Mouse (Mus musculus) forebrain, postnatal 0 days (tissue): Measurements from ENCODE around the gene Tpcn2. TPM values are rescaled to one million over a fixed set of nuclear protein-coding genes. Genes with fewer than 3 reads are reported as not detected.

Source experiments
- ATAC-seq: fragments of 200-750 bp; cut with Nextera tagmentation; 2 replicates; pipeline ENCODE4 v1.8.0; 2017; ENCODE audit warnings: mild to moderate bottlenecking, moderate library complexity
- DNase-seq: peaks from one replicate; pipeline ENCODE4 v3.0.0-alpha.2; 2015
- H3K27ac ChIP-seq: fragments of 300-500 bp; sonication (generic); 2 replicates; pipeline ENCODE4 v1.5.1; 2014; ENCODE audit warnings: low read depth, mild to moderate bottlenecking, antibody characterized with exemption, low read length, moderate library complexity, mixed read lengths
- H3K27me3 ChIP-seq: fragments of 300-500 bp; sonication (generic); 2 replicates; pipeline ENCODE4 v1.6.1; 2014; ENCODE audit warnings: mild to moderate bottlenecking, low read length, mixed read lengths; ENCODE audit not compliant: insufficient read depth
- H3K36me3 ChIP-seq: fragments of 300-500 bp; sonication (generic); 2 replicates; pipeline ENCODE4 v1.6.1; 2014; ENCODE audit warnings: mild to moderate bottlenecking, moderate library complexity; ENCODE audit not compliant: insufficient read depth
- H3K4me1 ChIP-seq: fragments of 300-500 bp; sonication (generic); 2 replicates; pipeline ENCODE4 v1.6.1; 2014; ENCODE audit warnings: antibody characterized with exemption; ENCODE audit not compliant: insufficient read depth
- H3K4me2 ChIP-seq: fragments of 300-500 bp; sonication (generic); 2 replicates; pipeline ENCODE4 v1.6.1; 2014; ENCODE audit warnings: low read depth, mild to moderate bottlenecking, moderate library complexity
- H3K4me3 ChIP-seq: fragments of 300-500 bp; sonication (generic); 2 replicates; pipeline ENCODE4 v1.5.1; 2014; ENCODE audit warnings: low read depth, low read length, mixed read lengths
- H3K9ac ChIP-seq: fragments of 300-500 bp; sonication (generic); 2 replicates; pipeline ENCODE4 v1.6.1; 2014; ENCODE audit warnings: mild to moderate bottlenecking
- H3K9me3 ChIP-seq: fragments of 300-500 bp; sonication (generic); 2 replicates; pipeline ENCODE4 v1.6.1; 2016; ENCODE audit warnings: low read length
- CTCF ChIP-seq: sonication (generic); IDR thresholded peaks from 2 replicates; pipeline ENCODE4 v1.5.1; 2016; ENCODE audit warnings: antibody characterized with exemption, control low read depth, low read depth
- WGBS: fragments of 180-500 bp; shearing (Covaris S2); extraction: QIAGEN DNeasy Blood & Tissue Kit; methylation state at CpG from one replicate; pipeline ENCODE4 v1.1.7; 2014; 5-methylcytosine and 5-hydroxymethylcytosine counted together
- polyA plus RNA-seq: library from polyadenylated mRNA; unstranded; fragments of >200 nt; fragmentation: Nextera tagmentation; extraction: Ambion mirVana; gene quantifications from 2 replicates; pipeline ENCODE4 v1.2.1, GENCODE M21; 2015
- total RNA-seq: library from RNA; depleted of rRNA; stranded (reverse); fragments of >200 nt; gene quantifications from 2 replicates; pipeline ENCODE4 v1.2.3, GENCODE M21; 2014

Gene Tpcn2
- total and polyA plus RNA-seq, 2 experiments from 2014 or later: 1.3 to 2.5 TPM

GRCm38 (mm10) chr7:145215476-145215875, 68.3 kb downstream of the Tpcn2 start:
- H3K4me2 ChIP-seq: no peak overlapping the region
- ATAC-seq (no peak), DNase-seq (no peak)
- WGBS: 83% methylated on average over 4 of the region's 4 CpGs
- no peaks in the 10 kb centered on the region for H3K27me3 ChIP-seq
- no peak for TF ChIP-seq CTCF
- H3K4me3 ChIP-seq: no peak overlapping the region
- no peaks in the 10 kb centered on the region for H3K9me3 ChIP-seq
- no peak overlapping the region for H3K27ac ChIP-seq
- H3K9ac ChIP-seq: no peak overlapping the region
- H3K4me1 ChIP-seq: no peaks in the 10 kb centered on the region; the same call in 1 of the 2 replicates
- H3K36me3 ChIP-seq: no peaks in the 10 kb centered on the region

- no peaks in the 10 kb centered on the region for H3K9me3 ChIP-seq
- DNase-seq (peak; percentile 27), ATAC-seq (peak; percentile 69)
- H3K9ac ChIP-seq: peak overlapping the region; percentile 39; the same call in 1 of the 2 replicates
- no peaks in the 10 kb centered on the region; the same call in 1 of the 2 replicates for H3K4me1 ChIP-seq
- TF ChIP-seq CTCF: no peak
- H3K4me2 ChIP-seq: no peak overlapping the region
- H3K27ac ChIP-seq: 0 out of 2 replicates have a peak overlapping the region, but pooled peaks have one; percentile 40
- 12% methylated on average over 14 of the region's 14 CpGs for WGBS
- H3K36me3 ChIP-seq: no peaks in the 10 kb centered on the region
- no peaks in the 10 kb centered on the region for H3K27me3 ChIP-seq
- H3K4me3 ChIP-seq: no peak overlapping the region
These were observed 71.8 kb downstream of the Tpcn2 start for GRCm38 (mm10) chr7:145211680-145212659.

DNA sequence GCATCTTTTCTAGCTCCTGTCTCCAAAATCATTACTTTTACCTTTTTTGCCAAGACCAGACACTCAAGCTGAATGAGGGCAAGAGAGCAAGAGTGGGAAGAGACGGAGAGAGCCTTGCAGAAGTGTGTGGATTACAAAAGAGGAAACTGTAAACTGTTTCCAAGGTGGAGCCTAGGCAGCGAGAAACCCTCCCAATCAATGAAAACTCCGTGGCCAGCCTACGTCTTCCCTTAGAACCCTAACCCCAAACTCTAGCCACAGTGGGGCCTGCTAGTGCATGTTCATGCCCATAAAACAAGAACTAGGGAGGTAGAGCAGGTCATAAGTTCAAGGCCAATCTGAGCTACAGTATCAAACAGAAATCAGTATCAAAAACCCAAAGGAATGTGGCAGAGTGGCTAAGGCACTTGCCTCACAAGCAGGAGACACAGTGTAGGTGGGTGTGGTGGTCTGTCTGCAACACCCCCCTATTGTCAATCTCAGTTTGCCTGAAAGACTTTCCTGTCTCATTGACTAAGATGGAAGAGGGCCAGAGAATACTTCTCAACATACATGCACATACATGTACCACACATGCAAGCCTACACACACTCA, 73.2 kb downstream of the Tpcn2 start:
- Histone ChIP-seq H3K4me2 (no peak overlapping the region), H3K4me1 (no peaks in the 10 kb centered on the region; the same call in 1 of the 2 replicates), H3K27me3 (no peaks in the 10 kb centered on the region), H3K27ac (no peak overlapping the region), H3K36me3 (no peaks in the 10 kb centered on the region), H3K9me3 (no peaks in the 10 kb centered on the region), H3K4me3 (no peak overlapping the region), H3K9ac (no peak overlapping the region)
- WGBS: 78% methylated on average over 4 of the region's 4 CpGs
- DNase-seq (no peak), ATAC-seq (no peak)
- TF ChIP-seq CTCF: no peak

DNA sequence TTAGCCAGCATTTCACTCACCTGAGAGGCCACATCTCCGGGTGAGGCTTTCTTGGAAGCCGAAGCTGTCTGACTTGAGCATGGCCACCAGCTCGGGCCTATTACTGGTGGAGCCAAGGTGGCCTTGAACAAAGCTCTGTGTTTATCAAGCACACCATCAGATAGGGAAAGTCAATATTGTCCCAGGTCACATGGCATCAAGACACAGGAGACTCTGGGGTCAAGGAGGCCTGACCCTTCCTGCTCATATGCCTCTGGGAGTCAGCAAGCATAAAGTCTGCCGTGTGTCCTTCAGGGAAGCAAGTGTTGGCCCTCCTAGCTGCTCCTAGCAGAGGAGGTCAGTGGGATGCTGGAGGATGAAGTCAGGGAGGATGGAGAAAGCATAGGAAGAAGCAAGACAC, 75.8 kb downstream of the Tpcn2 start, which contains the start of gene 1810010D01Rik:
1810010D01Rik (minus strand) TSS at position 114 of the 400 bp plus-strand sequence.
- Histone ChIP-seq H3K4me2 (no peak within 1 kb of the TSS), H3K27me3 (no peaks in the 10 kb centered on the region), H3K27ac (peak within 1 kb of the TSS; percentile 78; the same call in 1 of the 2 replicates), H3K36me3 (no peaks in the 10 kb centered on the region), H3K9ac (0 out of 2 replicates have a peak within 1 kb of the TSS, but pooled peaks have one; percentile 53), H3K4me3 (no peak within 1 kb of the TSS), H3K4me1 (no peaks in the 10 kb centered on the region; the same call in 1 of the 2 replicates), H3K9me3 (no peaks in the 10 kb centered on the region)
- WGBS: 98% methylated on average over 4 of the region's 4 CpGs
- TF ChIP-seq CTCF: no peak
- ATAC-seq (no peak), DNase-seq (no peak)

DNA sequence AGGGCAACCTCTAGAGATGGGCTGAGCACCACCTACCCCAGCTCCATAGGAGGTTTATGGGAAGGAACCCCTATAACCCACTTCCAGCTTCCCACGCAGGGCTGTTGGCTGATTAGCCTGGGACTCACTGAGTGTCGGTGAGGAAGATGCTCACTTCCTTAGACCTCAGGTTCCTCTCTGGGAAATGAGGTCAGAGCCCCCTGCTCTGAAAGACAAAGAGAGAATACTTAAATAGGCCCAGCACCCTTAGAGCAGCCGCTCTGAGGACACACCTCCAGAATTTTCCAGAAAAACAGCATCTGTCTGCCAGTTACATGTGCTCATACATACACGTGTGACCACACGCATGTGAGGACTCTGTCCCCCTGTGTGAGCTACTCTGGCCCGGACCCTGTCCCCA, 77.0 kb downstream of the Tpcn2 start:
- Histone ChIP-seq H3K4me2 (0 out of 2 replicates have a peak overlapping the region, but pooled peaks have one; percentile 34), H3K36me3 (no peaks in the 10 kb centered on the region), H3K4me3 (no peak overlapping the region), H3K4me1 (no peaks in the 10 kb centered on the region; the same call in 1 of the 2 replicates), H3K27me3 (no peaks in the 10 kb centered on the region), H3K9me3 (no peaks in the 10 kb centered on the region), H3K27ac (peak overlapping the region; percentile 78), H3K9ac (peak overlapping the region; percentile 53)
- no peak for TF ChIP-seq CTCF
- WGBS: 31% methylated on average over 6 of the region's 6 CpGs
- ATAC-seq (no peak), DNase-seq (peak; percentile 19)

- TF ChIP-seq CTCF: no peak
- peak overlapping the region; percentile 9; the same call in 1 of the 2 replicates for H3K4me3 ChIP-seq
- no peaks in the 10 kb centered on the region for H3K36me3 ChIP-seq
- peak overlapping the region; percentile 78 for H3K27ac ChIP-seq
- peak; percentile 95 for ATAC-seq
- no peaks in the 10 kb centered on the region for H3K9me3 ChIP-seq
- no peaks in the 10 kb centered on the region for H3K27me3 ChIP-seq
- peak overlapping the region; percentile 53 for H3K9ac ChIP-seq
- WGBS: 2% methylated on average over 34 of the region's 34 CpGs
- H3K4me2 ChIP-seq: peak overlapping the region; percentile 34
- peak; percentile 83 for DNase-seq
- no peaks in the 10 kb centered on the region for H3K4me1 ChIP-seq
These were observed 77.7 kb downstream of the Tpcn2 start for GRCm38 (mm10) chr7:145206056-145206610.
